Mouse (Mus musculus) forelimb bud, embryonic 11.5 days (tissue): ENCODE data around the gene Irgc1.

ENCODE experiments used
- DNase-seq: peaks from one replicate; pipeline ENCODE4 v3.0.0-alpha.2; 2012; ENCODE audit warnings: low read depth, low spot score

Irgc1 gene

DNA sequence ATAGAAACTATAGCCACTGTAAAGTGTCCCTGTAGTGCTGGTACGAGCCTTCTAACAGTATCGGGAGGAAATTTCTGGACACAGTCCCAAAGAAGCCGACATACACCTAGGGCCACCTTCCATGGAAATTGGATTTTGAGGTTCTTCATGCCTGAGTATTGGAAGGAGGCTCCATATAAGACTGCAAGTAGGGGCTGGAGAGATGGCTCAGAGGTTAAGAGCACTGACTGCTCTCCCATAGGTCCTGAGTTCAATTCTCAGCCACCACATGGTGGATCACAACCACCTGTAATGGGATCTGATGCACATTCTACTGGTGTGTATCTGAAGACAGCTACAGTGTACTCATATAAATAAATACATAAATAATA is 52.0 kb downstream of the Irgc1 start:
- no peak for DNase-seq

- DNase-seq, result peak; percentile 99
Observed at GRCm38 (mm10) chr7:24399256-24400081, 52.6 kb downstream of the Irgc1 start, which contains the start of gene Smg9. Gene Smg9 (plus strand): TSS chr7:24399619.

- DNase-seq, result no peak
Observed at GRCm38 (mm10) chr7:24398364-24398913, 53.7 kb downstream of the Irgc1 start.

DNA sequence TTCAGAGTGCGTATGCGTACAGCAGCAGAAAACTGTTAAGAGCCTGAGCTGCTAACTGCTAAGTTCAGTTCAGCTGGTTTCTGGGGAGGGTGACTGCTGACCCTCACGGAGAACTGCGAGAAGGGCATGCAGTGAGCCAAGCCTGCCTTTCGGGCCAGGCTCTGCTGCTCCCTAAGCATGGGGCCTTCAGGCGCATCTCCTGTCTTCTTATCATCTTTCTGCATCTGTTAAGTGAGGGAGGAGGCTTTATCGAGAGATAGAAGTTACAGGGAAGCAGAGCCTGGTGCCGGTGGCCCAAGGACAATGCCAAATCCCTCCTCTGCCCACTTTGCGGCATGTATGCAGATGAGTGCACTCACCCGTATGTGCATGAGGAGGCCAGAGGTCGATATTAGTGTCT is 55.3 kb downstream of the Irgc1 start:
- DNase-seq, result no peak

DNA sequence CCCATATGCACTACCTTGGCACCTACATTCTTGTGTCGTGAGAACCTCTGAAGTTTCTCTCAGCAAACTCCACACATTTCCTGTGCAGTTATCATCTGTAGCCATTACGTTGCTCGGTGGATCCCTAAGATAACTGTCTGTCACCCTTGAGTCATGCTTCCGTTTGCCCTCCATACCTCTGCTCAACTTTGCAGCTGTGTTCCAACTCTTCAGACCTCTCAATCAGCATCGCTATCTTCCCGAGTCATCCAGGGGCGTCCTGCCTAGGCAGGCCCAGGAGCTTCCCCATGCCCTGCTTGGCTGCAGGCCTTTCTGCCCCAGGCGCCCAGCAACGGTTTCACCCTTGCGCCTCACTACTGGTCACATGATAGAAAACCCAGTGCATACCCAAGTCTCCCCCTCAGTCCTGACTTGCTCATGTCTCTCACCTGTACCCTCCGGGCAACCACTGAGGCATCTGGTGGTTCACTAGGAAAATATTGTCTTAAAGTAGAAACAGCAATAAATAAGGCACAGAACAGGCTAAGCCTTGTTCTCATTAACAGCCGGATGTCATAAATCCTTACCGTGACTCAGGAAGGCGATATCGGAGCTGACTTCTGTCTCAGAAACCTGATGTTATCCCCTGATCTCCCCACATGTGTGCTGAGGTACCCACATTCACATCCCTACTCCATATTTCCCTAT is 57.5 kb downstream of the Irgc1 start:
- DNase-seq, result peak; percentile 79

DNA sequence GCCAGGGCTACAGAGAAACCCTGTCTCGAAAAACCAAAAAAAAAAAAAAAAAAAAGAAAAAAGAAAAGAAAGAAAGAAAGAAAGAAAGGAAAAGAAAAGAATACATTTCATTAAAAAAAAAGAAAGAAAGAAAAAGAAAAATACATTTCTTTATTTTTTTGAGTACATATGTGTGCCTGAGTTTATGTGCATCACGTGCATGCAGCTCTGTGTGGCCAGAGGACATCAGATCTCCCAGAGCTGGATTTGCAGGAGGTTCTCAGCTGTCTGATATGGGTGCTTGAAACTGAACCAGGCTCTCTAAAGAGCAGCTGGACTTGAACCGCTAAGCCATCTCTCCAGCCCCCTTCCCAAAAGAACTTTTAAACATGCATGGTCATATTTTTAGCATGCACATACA is 58.0 kb downstream of the Irgc1 start:
- no peak for DNase-seq

GRCm38 (mm10) chr7:24391687-24392086 is 60.4 kb downstream of the Irgc1 start:
- DNase-seq, result no peak

- DNase-seq, result peak; percentile 83
Observed at GRCm38 (mm10) chr7:24391077-24391476, 61.0 kb downstream of the Irgc1 start.

DNA sequence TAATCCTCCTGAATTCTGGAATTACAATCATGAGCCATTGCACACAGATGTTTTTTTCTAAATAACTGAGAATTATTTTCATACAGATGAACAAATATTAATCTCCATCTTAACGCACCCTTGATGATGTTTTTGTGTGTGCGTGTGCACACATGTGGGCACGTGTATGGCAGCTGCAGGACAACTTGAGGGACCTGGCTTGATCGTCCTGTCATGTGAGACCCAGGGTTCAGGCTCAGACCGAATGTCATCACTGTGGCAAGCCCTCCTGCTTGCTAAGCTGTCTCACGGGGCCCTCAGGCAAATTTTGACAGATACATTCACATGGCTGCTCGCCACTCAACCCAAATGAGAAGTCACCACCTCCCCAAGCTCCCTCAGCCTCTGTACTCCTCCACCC is 61.6 kb downstream of the Irgc1 start:
- DNase-seq, result no peak

- DNase-seq, result no peak
Observed at GRCm38 (mm10) chr7:24389516-24390187, 62.4 kb downstream of the Irgc1 start.

DNA sequence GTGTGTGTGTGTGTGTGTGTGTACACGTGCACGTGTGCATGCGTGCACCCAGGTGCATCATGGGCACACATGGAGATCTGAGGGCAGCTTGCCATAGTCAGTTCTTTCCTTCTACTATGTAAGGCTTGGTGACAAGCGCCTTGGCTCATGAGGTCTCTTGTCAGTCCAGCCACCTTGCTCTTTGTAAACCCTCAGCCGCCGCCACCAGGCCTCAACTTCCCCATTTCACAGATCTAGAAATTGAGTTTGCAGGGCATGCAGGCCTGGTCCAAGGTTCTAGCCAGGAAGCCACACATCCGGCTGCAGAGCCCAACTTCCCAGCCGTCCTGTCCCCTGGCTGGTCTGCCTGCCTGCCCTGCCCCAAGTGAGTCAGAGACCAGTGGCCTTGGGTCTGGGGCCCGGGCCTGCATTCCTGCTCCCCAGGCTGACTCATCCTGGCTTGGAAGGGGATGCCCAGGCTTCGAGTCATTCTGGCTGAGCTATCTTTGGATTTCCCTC is 65.0 kb downstream of the Irgc1 start:
- DNase-seq, result no peak

DNA sequence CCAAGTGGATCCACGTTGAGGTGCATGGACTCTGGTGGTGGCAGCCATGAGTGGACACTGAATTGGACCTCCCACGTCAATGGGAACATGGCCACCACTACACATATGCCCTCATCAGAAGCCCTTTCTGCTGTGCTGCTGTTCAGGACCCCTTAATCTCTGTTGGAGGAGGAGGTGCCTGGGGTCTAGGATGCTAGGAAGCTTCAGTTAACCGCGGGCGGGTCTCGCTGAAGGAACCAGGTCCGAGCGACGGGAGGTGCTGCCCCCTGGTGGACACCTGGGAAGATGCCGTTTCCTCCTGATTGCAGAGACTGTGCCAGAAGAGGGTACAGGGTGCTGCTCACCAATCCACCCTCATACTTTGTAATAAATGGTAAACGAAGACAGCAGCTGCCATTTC is 67.3 kb downstream of the Irgc1 start:
- DNase-seq, result peak; percentile 68

GRCm38 (mm10) chr7:24384070-24384469 is 68.0 kb downstream of the Irgc1 start:
- no peak for DNase-seq

DNA sequence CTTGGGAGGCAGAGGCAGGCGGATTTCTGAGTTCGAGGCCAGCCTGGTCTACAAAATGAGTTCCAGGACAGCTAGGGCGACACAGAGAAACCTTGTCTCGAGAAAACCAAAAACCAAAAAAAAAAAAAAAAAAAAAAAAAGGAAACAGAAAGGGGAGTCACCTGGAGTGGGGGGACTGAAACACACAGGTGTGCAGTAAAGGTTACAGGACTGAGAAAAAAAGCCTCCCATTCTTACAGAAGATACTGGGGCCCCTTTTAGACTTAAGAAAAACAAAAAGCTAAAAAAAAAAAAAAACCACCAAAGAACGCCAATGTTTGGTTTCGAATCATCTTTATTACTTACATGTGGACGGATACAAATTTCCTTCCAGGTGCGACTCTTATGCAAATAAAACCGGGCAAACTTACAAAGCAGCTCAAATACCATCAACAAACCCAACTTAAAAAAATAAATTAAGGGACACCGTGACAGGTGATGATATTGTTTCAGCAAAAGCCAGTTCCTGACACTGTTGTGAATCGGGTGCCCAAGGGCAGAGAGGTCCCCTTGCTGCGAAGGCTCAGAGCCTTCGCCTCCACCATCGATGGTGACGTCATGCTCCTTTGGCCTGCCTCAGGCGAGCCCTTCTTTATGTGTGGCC is 69.2 kb downstream of the Irgc1 start:
- DNase-seq, result no peak
